Mouse (Mus musculus) layer of hippocampus, adult 18-20 months (tissue): ENCODE data around the gene Pde7b. TPM values are rescaled to one million over a fixed set of nuclear protein-coding genes. Genes with fewer than 3 reads are reported as not detected.

ENCODE experiments used
- DNase-seq, 2 experiments: peaks; one replicate each; pipeline ENCODE4 v3.0.0; 2022; ENCODE audit warnings: low spot score in 2 of 2
- total RNA-seq, 2 experiments: library from RNA; stranded (reverse); gene quantifications; 2 replicates each; pipeline ENCODE4 v1.2.3; 2021

Pde7b gene
- total RNA-seq, 2 experiments from 2014 or later = 21.2 to 27.0 TPM

- DNase-seq = peak in 1 of 2 experiments; percentile 28
Observed at GRCm38 (mm10) chr10:20722651-20723520, 2.0 kb downstream of the Pde7b start.

GRCm38 (mm10) chr10:20719201-20719600 lies 5.7 kb downstream of the Pde7b start:
- no peak for DNase-seq

DNA sequence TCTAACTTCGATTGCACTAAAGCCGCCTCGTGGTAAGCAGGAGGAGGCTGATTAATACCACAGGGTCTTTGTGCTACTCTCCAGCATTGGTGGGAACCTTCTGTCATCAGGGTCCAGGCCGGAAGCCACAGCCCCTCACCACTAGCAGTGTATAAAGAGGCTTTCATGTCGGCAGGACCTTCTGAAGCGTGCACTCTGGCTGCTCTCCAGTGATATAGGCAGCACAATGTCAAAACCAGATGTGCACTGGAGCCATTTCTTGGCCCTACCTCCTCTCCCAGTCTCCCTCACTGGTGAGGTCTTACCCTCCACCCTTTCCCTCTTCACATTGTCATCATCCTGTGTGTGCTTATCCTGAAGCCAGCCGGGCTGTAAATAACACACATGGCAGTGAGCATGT lies 24.2 kb downstream of the Pde7b start:
- DNase-seq = no peak

DNA sequence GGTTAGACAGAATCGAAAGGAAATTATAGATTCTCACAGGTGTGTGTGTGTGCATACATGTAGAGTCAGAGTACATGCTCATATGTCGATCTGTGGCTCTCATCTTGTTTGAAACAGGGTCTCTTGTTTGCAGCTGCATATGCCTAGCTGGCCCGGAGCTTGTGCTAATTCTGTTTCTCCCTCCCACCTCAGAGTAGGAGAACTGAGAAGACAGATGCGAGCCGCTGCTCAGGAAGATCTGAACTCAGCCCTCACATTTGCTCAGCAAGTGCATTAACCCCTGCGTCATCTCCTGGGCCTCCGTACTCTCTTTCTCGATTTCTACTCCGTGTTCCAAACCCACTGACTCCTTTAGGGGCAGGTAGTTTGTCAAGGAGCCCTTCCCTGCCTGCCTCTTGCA lies 25.0 kb downstream of the Pde7b start:
- DNase-seq = no peak

GRCm38 (mm10) chr10:20695637-20696036 lies 29.2 kb downstream of the Pde7b start:
- no peak for DNase-seq

- DNase-seq = peak in 1 of 2 experiments; percentile 35
Observed at GRCm38 (mm10) chr10:20690002-20690401, 34.9 kb downstream of the Pde7b start.

DNA sequence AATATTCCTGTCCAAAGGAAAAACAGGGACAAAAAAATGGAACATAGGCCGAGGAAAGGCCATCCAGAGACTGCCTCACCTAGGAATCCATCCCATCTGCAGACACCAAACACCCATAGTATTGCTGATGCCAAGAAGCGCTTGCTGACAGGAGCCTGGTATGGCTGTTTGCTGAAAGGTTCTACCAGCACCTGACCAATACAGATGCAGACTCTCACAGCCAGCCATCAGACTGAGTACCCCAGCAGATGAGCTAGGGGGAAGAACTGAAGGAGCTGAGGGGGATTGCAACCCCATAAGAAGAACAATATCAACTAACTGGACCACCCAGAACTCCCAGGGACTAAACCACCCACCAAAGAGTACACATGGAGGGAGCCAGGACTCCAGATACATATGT lies 40.7 kb downstream of the Pde7b start:
- no peak for DNase-seq

GRCm38 (mm10) chr10:20680986-20681385 lies 43.9 kb downstream of the Pde7b start:
- DNase-seq = no peak

DNA sequence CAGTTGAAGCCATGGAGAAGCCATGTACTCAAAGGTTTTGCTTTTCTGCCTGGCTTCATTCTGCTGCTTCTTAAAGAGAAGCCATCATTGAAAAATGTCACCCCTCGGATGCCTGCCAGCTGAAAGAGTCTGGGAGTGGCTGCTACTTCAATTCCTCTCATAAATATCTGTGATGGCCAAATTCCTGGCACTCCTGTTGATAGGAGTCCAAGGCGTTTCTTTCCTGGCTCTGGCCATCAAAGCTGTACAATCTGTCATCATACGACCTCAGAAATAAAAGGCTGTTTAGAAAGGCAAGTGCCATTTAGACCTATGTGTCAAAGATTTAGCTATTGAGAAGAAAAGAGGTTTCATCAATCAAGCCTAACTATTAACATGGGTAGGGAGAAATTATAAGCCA lies 49.6 kb downstream of the Pde7b start:
- DNase-seq = no peak

DNA sequence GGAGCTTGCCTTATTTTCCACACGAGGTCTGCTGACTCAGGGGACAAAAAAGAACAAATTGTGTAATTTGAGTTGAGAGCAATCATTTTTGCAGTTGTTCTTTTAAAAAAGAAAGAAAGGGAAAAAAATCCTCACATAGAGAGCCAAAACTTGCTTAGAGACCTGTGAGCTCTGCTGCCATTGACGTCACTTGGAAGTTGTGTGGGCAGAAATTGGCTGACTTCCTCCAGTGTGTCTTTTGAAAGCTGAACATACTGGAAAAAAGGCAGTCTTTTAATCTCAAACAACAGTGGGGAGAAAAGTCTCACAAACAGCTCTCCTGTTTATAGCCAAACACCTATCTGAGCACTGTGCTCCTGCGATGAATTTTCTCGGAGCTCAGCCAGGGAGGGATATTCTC lies 51.1 kb downstream of the Pde7b start:
- peak; percentile 82 to 93 for DNase-seq

GRCm38 (mm10) chr10:20672591-20672990 lies 52.3 kb downstream of the Pde7b start:
- peak in 1 of 2 experiments; percentile 66 for DNase-seq

- DNase-seq = no peak
Observed at GRCm38 (mm10) chr10:20671621-20672020, 53.3 kb downstream of the Pde7b start.

DNA sequence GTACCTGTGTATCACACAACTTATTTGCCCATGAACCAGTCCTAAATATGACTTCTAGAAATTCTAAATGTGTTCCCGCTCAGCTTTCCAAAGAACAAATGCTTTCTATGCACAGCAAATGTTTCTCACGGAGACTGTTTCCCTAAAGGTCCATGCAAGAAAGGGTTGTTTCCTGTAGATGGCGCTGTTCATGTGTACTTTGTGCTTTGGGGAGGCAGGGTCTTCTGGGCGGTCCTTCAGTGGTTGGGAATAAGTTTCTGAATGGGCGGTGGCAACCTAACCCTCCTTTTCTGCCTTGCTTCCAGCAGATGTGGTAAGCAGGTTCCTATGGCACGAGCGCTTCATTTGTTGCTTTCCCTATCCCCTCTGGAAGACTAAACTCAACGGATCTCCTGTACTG lies 54.3 kb downstream of the Pde7b start:
- no peak for DNase-seq

- no peak for DNase-seq
Observed at GRCm38 (mm10) chr10:20669467-20669866, 55.4 kb downstream of the Pde7b start.

DNA sequence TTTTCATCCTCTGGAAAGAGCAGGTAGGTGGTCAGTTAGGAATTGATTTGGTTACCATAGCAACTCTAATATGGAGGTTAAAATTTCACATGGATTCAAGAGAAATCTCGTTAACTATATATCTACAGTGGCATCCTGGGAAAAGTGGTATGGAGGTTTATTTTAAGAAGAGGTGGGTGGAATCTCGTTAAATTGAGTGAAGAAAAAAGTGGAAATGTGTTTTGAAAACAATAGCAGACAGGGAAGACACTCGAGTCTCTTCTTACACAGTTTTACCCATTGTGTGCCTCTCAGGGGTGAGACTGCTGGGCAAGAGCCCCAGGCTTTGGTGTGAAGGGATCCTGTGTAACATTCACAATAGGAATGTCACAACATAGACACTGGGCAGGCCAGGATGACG lies 56.3 kb downstream of the Pde7b start:
- no peak for DNase-seq

DNA sequence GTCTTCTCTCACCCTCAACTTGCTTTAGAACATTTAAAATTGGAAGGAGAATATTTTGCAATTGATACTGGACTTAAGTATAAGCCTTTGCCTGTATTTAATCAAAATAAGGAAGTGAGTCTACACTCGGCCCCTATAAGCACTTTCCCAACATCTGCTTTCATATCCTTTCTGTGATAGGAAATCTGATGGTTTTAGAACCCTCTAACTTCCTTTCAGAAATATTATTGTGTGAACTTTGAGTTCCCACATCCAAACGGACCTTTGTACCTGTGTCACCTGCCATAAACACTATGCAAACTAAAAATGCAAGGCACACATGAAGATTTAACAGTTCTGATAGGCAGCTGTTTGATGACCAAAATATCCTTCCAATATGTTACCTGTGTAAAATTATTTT lies 58.2 kb downstream of the Pde7b start:
- no peak for DNase-seq

DNA sequence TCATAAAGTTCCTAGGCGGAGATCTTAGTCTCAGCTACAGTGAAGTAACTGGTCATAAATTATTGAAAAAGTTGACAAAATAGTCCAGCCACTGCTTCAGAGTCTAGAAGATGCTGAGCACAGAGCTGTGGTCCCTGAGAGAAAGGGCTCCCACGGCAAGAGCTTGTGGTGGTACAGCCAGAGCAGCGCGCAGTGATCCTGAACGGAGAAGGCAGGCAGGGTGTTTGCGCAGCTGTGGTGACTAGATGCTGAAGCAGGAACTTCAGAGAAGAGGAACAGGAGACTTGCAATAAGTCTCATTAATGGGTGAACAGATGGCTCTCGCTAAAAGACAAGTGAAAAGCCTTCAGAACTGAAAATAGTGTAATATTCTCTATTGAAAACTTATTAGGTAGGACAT lies 61.9 kb downstream of the Pde7b start:
- no peak for DNase-seq

- no peak for DNase-seq
Observed at GRCm38 (mm10) chr10:20661684-20662083, 63.2 kb downstream of the Pde7b start.

DNA sequence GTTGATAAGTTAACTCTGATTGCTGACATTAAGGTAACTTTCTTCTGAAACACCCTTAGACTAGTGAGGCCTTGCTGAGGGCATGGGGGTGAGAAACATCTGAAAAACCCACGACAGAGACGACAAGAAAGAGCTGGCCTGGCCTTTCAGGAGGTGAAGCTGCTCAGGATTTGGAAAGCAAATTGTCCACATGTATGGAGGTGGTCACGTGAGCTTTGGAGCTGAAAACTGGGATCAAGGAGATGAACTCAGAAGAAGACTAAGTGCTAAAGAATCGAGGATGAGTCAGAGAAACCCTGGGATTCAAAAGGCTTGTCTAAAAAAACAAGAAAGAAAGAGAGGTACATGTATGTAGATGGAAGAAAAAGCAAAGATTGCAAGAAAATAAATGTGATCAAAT lies 65.2 kb downstream of the Pde7b start:
- no peak for DNase-seq

GRCm38 (mm10) chr10:20659268-20659667 lies 65.6 kb downstream of the Pde7b start:
- peak in 1 of 2 experiments; percentile 36 for DNase-seq

GRCm38 (mm10) chr10:20658716-20659115 lies 66.2 kb downstream of the Pde7b start:
- DNase-seq = no peak

GRCm38 (mm10) chr10:20657316-20658081 lies 67.4 kb downstream of the Pde7b start:
- DNase-seq = no peak
